Mouse (Mus musculus): ENCODE results near the gene Mrgprf.

The Mrgprf gene

GRCm38 (mm10) chr7:145299562-145300320, 887 bp upstream of the Mrgprf start:
- no peak for DNase-seq (ENCODE audit: extremely low spot score, low read depth, low spot score)

- DNase-seq (ENCODE audit: extremely low spot score, low read depth, low spot score): no peak
These were observed 346 bp downstream of the Mrgprf start for GRCm38 (mm10) chr7:145301008-145301340.

- no peak for DNase-seq (ENCODE audit: extremely low spot score, low read depth, low spot score)
These were observed 845 bp downstream of the Mrgprf start for GRCm38 (mm10) chr7:145301341-145302005.

GRCm38 (mm10) chr7:145302488-145303285, 2.1 kb downstream of the Mrgprf start:
- DNase-seq (ENCODE audit: extremely low spot score, low read depth, low spot score): no peak

- DNase-seq (ENCODE audit: extremely low spot score, low read depth, low spot score): no peak
These were observed 3.5 kb downstream of the Mrgprf start for GRCm38 (mm10) chr7:145304153-145304552.

- no peak for DNase-seq (ENCODE audit: extremely low spot score, low read depth, low spot score)
These were observed 7.0 kb downstream of the Mrgprf start for GRCm38 (mm10) chr7:145307636-145308035.

- DNase-seq (ENCODE audit: extremely low spot score, low read depth, low spot score): no peak
These were observed 7.5 kb downstream of the Mrgprf start for GRCm38 (mm10) chr7:145308061-145308675.

- DNase-seq (ENCODE audit: extremely low spot score, low read depth, low spot score): no peak
These were observed 8.2 kb downstream of the Mrgprf start for GRCm38 (mm10) chr7:145308866-145309265.

GRCm38 (mm10) chr7:145309877-145310276, 9.2 kb downstream of the Mrgprf start:
- no peak for DNase-seq (ENCODE audit: extremely low spot score, low read depth, low spot score)

- no peak for DNase-seq (ENCODE audit: extremely low spot score, low read depth, low spot score)
These were observed 9.9 kb downstream of the Mrgprf start for GRCm38 (mm10) chr7:145310526-145310925.

- DNase-seq (ENCODE audit: extremely low spot score, low read depth, low spot score): no peak
These were observed 11.5 kb downstream of the Mrgprf start for GRCm38 (mm10) chr7:145312137-145312536.

GRCm38 (mm10) chr7:145314785-145315411, 14.3 kb downstream of the Mrgprf start, which contains the start of gene Mrgprd:
Mrgprd (plus strand) TSS chr7:145314835.
- no peak for DNase-seq (ENCODE audit: extremely low spot score, low read depth, low spot score)

GRCm38 (mm10) chr7:145317522-145317921, 16.9 kb downstream of the Mrgprf start:
- DNase-seq (ENCODE audit: extremely low spot score, low read depth, low spot score): no peak

- DNase-seq (ENCODE audit: extremely low spot score, low read depth, low spot score): no peak
These were observed 18.9 kb downstream of the Mrgprf start for GRCm38 (mm10) chr7:145319481-145319880.

GRCm38 (mm10) chr7:145323607-145324006, 23.0 kb downstream of the Mrgprf start:
- no peak for DNase-seq (ENCODE audit: extremely low spot score, low read depth, low spot score)

- DNase-seq (ENCODE audit: extremely low spot score, low read depth, low spot score): no peak
These were observed 25.1 kb downstream of the Mrgprf start for GRCm38 (mm10) chr7:145325697-145326096.

- no peak for DNase-seq (ENCODE audit: extremely low spot score, low read depth, low spot score)
These were observed 29.4 kb downstream of the Mrgprf start for GRCm38 (mm10) chr7:145329982-145330381.

GRCm38 (mm10) chr7:145330641-145331040, 30.0 kb downstream of the Mrgprf start:
- no peak for DNase-seq (ENCODE audit: extremely low spot score, low read depth, low spot score)

- DNase-seq (ENCODE audit: extremely low spot score, low read depth, low spot score): no peak
These were observed 31.9 kb downstream of the Mrgprf start for GRCm38 (mm10) chr7:145332376-145333041.

GRCm38 (mm10) chr7:145333936-145334335, 33.3 kb downstream of the Mrgprf start:
- no peak for DNase-seq (ENCODE audit: extremely low spot score, low read depth, low spot score)
